Mouse (Mus musculus) adrenal gland, adult (tissue): ENCODE results near the gene Gucy2c.

ENCODE experiments used
- DNase-seq, 2 experiments: peaks; one replicate each; pipeline ENCODE4 v3.0.0; 2022 to 2023; ENCODE audit warnings: low spot score in 1 of 2; ENCODE audit not compliant: inconsistent age in 2 of 2

Gucy2c gene

GRCm38 (mm10) chr6:136672467-136672866 lies 109.1 kb downstream of the Gucy2c start:
- DNase-seq, result peak; percentile 65 to 80

- DNase-seq, result no peak
These were observed 112.3 kb downstream of the Gucy2c start for GRCm38 (mm10) chr6:136669274-136669673.

GRCm38 (mm10) chr6:136668266-136668986 lies 113.1 kb downstream of the Gucy2c start:
- no peak for DNase-seq

GRCm38 (mm10) chr6:136662063-136662462 lies 119.5 kb downstream of the Gucy2c start:
- DNase-seq, result no peak

GRCm38 (mm10) chr6:136661706-136662016 lies 119.9 kb downstream of the Gucy2c start, which contains the start of gene Plbd1:
Gene Plbd1 (minus strand): TSS chr6:136661928.
- peak; percentile 85 to 96 for DNase-seq

GRCm38 (mm10) chr6:136660831-136661705 lies 120.5 kb downstream of the Gucy2c start:
- no peak for DNase-seq

GRCm38 (mm10) chr6:136659226-136659625 lies 122.3 kb downstream of the Gucy2c start:
- DNase-seq, result no peak

- no peak for DNase-seq
These were observed 123.3 kb downstream of the Gucy2c start for GRCm38 (mm10) chr6:136658303-136658702.

GRCm38 (mm10) chr6:136655786-136656185 lies 125.8 kb downstream of the Gucy2c start:
- DNase-seq, result no peak

GRCm38 (mm10) chr6:136654470-136654869 lies 127.1 kb downstream of the Gucy2c start:
- DNase-seq, result no peak

GRCm38 (mm10) chr6:136653331-136653730 lies 128.2 kb downstream of the Gucy2c start:
- no peak for DNase-seq

- no peak for DNase-seq
These were observed 130.9 kb downstream of the Gucy2c start for GRCm38 (mm10) chr6:136650664-136651063.

- DNase-seq, result no peak
These were observed 134.1 kb downstream of the Gucy2c start for GRCm38 (mm10) chr6:136647455-136647861.
